Mouse (Mus musculus): Measurements from ENCODE around the gene Fancd2. TPM values are rescaled to one million over a fixed set of nuclear protein-coding genes. Genes with fewer than 3 reads are reported as not detected.

Gene Fancd2
- polyA plus RNA-seq, 1 experiment from 2014 or later, result 13.9 TPM

Small RNA genes lying within 50 kb of the gene (microRNA-seq; reads per million reads assigned to microRNA genes)
- gene Gm23365, result not detected

Other genes starting within 250 kb of the Fancd2 start
- 0.05 and 0.18 TPM in 2 replicates for gene Cpne9, start 249.4 kb upstream of the Fancd2 start, polyA plus RNA-seq (2015; fragmentation: Nextera tagmentation; extraction: Ambion mirVana)
- gene Brpf1, start 224.5 kb upstream of the Fancd2 start, polyA plus RNA-seq (2015; fragmentation: Nextera tagmentation; extraction: Ambion mirVana), result 19.2 and 20.4 TPM in 2 replicates
- 13.8 and 18.7 TPM in 2 replicates for gene Ogg1, start 204.7 kb upstream of the Fancd2 start, polyA plus RNA-seq (2015; fragmentation: Nextera tagmentation; extraction: Ambion mirVana)
- gene Camk1, start 187.7 kb upstream of the Fancd2 start, polyA plus RNA-seq (2015; fragmentation: Nextera tagmentation; extraction: Ambion mirVana), result 103 and 111 TPM in 2 replicates
- gene Tada3, start 153.8 kb upstream of the Fancd2 start, polyA plus RNA-seq (2015; fragmentation: Nextera tagmentation; extraction: Ambion mirVana), result 56.7 and 62.1 TPM in 2 replicates
- gene Arpc4, start 153.6 kb upstream of the Fancd2 start, polyA plus RNA-seq (2015; fragmentation: Nextera tagmentation; extraction: Ambion mirVana), result 403 and 405 TPM in 2 replicates
- 3.5 and 3.6 TPM in 2 replicates for gene Ttll3, start 142.4 kb upstream of the Fancd2 start, polyA plus RNA-seq (2015; fragmentation: Nextera tagmentation; extraction: Ambion mirVana)
- gene Rpusd3, start 112.3 kb upstream of the Fancd2 start, polyA plus RNA-seq (2015; fragmentation: Nextera tagmentation; extraction: Ambion mirVana), result 24.0 and 25.3 TPM in 2 replicates
- gene Cidec, start 95.9 kb upstream of the Fancd2 start, polyA plus RNA-seq (2015; fragmentation: Nextera tagmentation; extraction: Ambion mirVana), result not detected in 2 replicates
- gene Jagn1, start 89.1 kb upstream of the Fancd2 start, polyA plus RNA-seq (2015; fragmentation: Nextera tagmentation; extraction: Ambion mirVana), result 104 and 111 TPM in 2 replicates
- gene Il17re, start 73.2 kb upstream of the Fancd2 start, polyA plus RNA-seq (2015; fragmentation: Nextera tagmentation; extraction: Ambion mirVana), result 6.1 and 7.8 TPM in 2 replicates
- gene Il17rc, start 60.3 kb upstream of the Fancd2 start, polyA plus RNA-seq (2015; fragmentation: Nextera tagmentation; extraction: Ambion mirVana), result 18.5 and 19.6 TPM in 2 replicates
- 35.7 and 37.2 TPM in 2 replicates for gene Creld1, start 48.4 kb upstream of the Fancd2 start, polyA plus RNA-seq (2015; fragmentation: Nextera tagmentation; extraction: Ambion mirVana)
- gene Prrt3, start 29.8 kb upstream of the Fancd2 start, polyA plus RNA-seq (2015; fragmentation: Nextera tagmentation; extraction: Ambion mirVana), result 0.87 and 1.1 TPM in 2 replicates
- gene Emc3, start within 50 bp of the Fancd2 start, polyA plus RNA-seq (2015; fragmentation: Nextera tagmentation; extraction: Ambion mirVana), result 108 and 111 TPM in 2 replicates
- gene Fancd2os, start 69.0 kb downstream of the Fancd2 start, polyA plus RNA-seq (2015; fragmentation: Nextera tagmentation; extraction: Ambion mirVana), result 0.84 and 0.87 TPM in 2 replicates
- 206 and 211 TPM in 2 replicates for gene Brk1, start 73.1 kb downstream of the Fancd2 start, polyA plus RNA-seq (2015; fragmentation: Nextera tagmentation; extraction: Ambion mirVana)
- 36.1 and 39.3 TPM in 2 replicates for gene Vhl, start 92.3 kb downstream of the Fancd2 start, polyA plus RNA-seq (2015; fragmentation: Nextera tagmentation; extraction: Ambion mirVana)
- gene Irak2, start 106.8 kb downstream of the Fancd2 start, polyA plus RNA-seq (2015; fragmentation: Nextera tagmentation; extraction: Ambion mirVana), result 5.2 and 5.3 TPM in 2 replicates
- gene Tatdn2, start 165.4 kb downstream of the Fancd2 start, polyA plus RNA-seq (2015; fragmentation: Nextera tagmentation; extraction: Ambion mirVana), result 0.49 and 0.77 TPM in 2 replicates
- 0.81 and 1.2 TPM in 2 replicates for gene Ghrl, start 188.2 kb downstream of the Fancd2 start, polyA plus RNA-seq (2015; fragmentation: Nextera tagmentation; extraction: Ambion mirVana)
- gene Sec13, start 209.1 kb downstream of the Fancd2 start, polyA plus RNA-seq (2015; fragmentation: Nextera tagmentation; extraction: Ambion mirVana), result 268 and 273 TPM in 2 replicates